Mouse (Mus musculus) stomach, embryonic 14.5 days (tissue): ENCODE data around the gene Pkd1l1. TPM values are rescaled to one million over a fixed set of nuclear protein-coding genes. Genes with fewer than 3 reads are reported as not detected.

Experiments used
- ATAC-seq: fragments of 200-750 bp; cut with Nextera tagmentation; 2 replicates; pipeline ENCODE4 v1.8.0; 2017; ENCODE audit warnings: low read depth, moderate TSS enrichment; ENCODE audit not compliant: insufficient number of reproducible peaks, insufficient read depth, low FRiP score
- H3K27ac ChIP-seq: fragments of 300-500 bp; sonication (generic); 2 replicates; pipeline ENCODE4 v1.5.1; 2014; ENCODE audit warnings: mild to moderate bottlenecking, low read length, moderate library complexity, mixed read lengths
- H3K27me3 ChIP-seq: fragments of 300-500 bp; sonication (generic); 2 replicates; pipeline ENCODE4 v1.6.1; 2014; ENCODE audit warnings: low read length, control low read depth, mixed read lengths; ENCODE audit not compliant: control insufficient read depth, insufficient read depth
- H3K36me3 ChIP-seq: fragments of 300-500 bp; sonication (generic); 2 replicates; pipeline ENCODE4 v1.6.1; 2014; ENCODE audit warnings: mild to moderate bottlenecking, control low read depth, low read length, moderate library complexity, mixed read lengths; ENCODE audit not compliant: control insufficient read depth, insufficient read depth
- H3K4me1 ChIP-seq: fragments of 300-500 bp; sonication (generic); 2 replicates; pipeline ENCODE4 v1.6.1; 2014; ENCODE audit warnings: low read length, control low read depth, mixed read lengths; ENCODE audit not compliant: control insufficient read depth, insufficient read depth
- H3K4me2 ChIP-seq: fragments of 300-500 bp; sonication (generic); replicated peaks from 2 replicates; pipeline ENCODE4 v1.6.1; 2014; ENCODE audit warnings: low read depth, low read length, control low read depth
- H3K4me3 ChIP-seq: fragments of 300-500 bp; sonication (generic); 2 replicates; pipeline ENCODE4 v1.5.1; 2014; ENCODE audit warnings: low read depth, low read length, control low read depth
- H3K9ac ChIP-seq: fragments of 300-500 bp; sonication (generic); replicated peaks from 2 replicates; pipeline ENCODE4 v1.6.1; 2014; ENCODE audit warnings: low read depth, mild to moderate bottlenecking, control low read depth, low read length, moderate library complexity, mixed read lengths
- H3K9me3 ChIP-seq: fragments of 300-500 bp; sonication (generic); 2 replicates; pipeline ENCODE4 v1.6.1; 2016; ENCODE audit warnings: low read depth, low read length, control low read depth; ENCODE audit not compliant: control insufficient read depth
- WGBS: fragments of 180-500 bp; shearing (Covaris S2); extraction: QIAGEN DNeasy Blood & Tissue Kit; methylation state at CpG from one replicate; pipeline ENCODE4 v1.1.7; 2014; 5-methylcytosine and 5-hydroxymethylcytosine counted together
- polyA plus RNA-seq: library from polyadenylated mRNA; unstranded; fragments of >200 nt; fragmentation: Nextera tagmentation; extraction: Ambion mirVana; gene quantifications from 2 replicates; pipeline ENCODE4 v1.2.1, GENCODE M21; 2014

The Pkd1l1 gene
- polyA plus RNA-seq, 1 experiment from 2014 or later = 0.09 TPM

DNA sequence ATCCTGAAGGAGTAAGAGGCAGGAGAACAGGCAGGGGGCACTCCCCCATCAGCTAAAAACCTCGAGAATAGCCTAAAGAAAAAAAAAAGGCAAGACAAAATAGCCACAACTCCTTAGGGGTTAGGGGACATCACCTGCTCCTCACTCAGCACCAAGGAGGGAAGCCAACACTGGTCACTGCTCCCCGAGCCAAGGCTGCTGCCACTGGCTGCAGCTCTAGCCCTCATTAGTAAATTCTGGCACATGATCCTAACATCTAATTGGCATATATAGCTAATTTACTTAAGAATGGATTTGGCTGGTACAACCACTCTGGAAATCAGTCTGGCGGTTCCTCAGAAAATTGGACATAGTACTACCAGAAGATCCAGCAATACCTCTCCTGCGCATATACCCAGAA lies 166.1 kb downstream of the Pkd1l1 start:
- Histone ChIP-seq H3K9me3 (no peaks in the 10 kb centered on the region), H3K36me3 (no peaks in the 10 kb centered on the region), H3K27ac (no peak overlapping the region), H3K4me2 (no peak overlapping the region), H3K27me3 (no peaks in the 10 kb centered on the region), H3K9ac (no peak overlapping the region), H3K4me3 (no peak overlapping the region), H3K4me1 (peaks cover 4% of the 10 kb centered on the region; the same call in 1 of the 2 replicates)
- 82% methylated on average over 4 of the region's 4 CpGs for WGBS
- no peak for ATAC-seq

DNA sequence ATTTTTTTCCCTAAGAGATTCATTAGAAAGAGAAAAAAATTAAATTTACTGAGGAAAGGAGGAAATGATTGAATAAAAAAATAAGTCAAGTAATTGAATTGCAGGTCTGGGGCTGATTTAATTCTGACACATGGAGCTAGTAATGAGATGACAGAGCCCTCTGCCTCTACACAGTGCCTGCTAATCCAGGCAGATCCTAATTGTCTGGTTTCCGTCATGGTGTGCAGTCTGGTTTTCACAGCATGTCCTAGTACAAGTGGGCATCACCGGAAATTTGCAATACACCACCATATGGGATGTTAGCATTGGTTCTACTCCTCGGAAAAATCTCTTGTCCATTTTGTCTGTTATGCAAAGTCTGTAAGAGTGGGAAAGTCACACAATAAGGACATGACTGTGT lies 168.9 kb downstream of the Pkd1l1 start:
- no peak overlapping the region for H3K9ac ChIP-seq
- H3K27me3 ChIP-seq = no peaks in the 10 kb centered on the region
- no peaks in the 10 kb centered on the region for H3K36me3 ChIP-seq
- no peaks in the 10 kb centered on the region for H3K9me3 ChIP-seq
- H3K27ac ChIP-seq = no peak overlapping the region
- no peak for ATAC-seq
- H3K4me2 ChIP-seq = no peak overlapping the region
- no peak overlapping the region for H3K4me3 ChIP-seq
- 0 out of 2 replicates have a peak, but pooled peaks cover 4% of the 10 kb centered on the region for H3K4me1 ChIP-seq
- 81% methylated on average over 3 of the region's 3 CpGs for WGBS

DNA sequence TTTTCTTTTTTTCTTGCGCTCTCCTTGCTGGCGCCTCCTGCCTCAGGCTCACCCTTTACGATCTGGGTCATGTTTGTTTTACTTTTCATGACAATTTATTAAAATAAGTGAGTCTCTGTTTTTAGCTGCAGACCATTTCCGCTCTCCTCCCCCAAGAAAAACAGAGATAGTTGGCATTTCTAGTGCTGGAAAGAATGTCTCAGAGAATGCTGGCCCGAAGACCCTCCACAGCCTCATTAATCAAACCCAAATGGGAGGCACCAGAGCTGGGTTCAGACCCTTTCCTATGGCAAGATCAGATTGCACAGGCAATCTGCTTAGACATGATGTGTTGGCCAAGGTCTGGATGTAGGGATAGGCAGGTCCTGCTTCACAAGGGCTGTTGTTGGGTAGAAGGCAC lies 175.6 kb downstream of the Pkd1l1 start:
- whole genome bisulfite sequencing = 15% methylated on average over 5 of the region's 5 CpGs
- Histone ChIP-seq H3K9ac (no peak overlapping the region), H3K27me3 (no peaks in the 10 kb centered on the region), H3K9me3 (no peaks in the 10 kb centered on the region), H3K4me1 (peaks cover 18% of the 10 kb centered on the region), H3K4me3 (no peak overlapping the region), H3K36me3 (no peaks in the 10 kb centered on the region), H3K4me2 (no peak overlapping the region), H3K27ac (no peak overlapping the region)
- no peak for ATAC-seq

DNA sequence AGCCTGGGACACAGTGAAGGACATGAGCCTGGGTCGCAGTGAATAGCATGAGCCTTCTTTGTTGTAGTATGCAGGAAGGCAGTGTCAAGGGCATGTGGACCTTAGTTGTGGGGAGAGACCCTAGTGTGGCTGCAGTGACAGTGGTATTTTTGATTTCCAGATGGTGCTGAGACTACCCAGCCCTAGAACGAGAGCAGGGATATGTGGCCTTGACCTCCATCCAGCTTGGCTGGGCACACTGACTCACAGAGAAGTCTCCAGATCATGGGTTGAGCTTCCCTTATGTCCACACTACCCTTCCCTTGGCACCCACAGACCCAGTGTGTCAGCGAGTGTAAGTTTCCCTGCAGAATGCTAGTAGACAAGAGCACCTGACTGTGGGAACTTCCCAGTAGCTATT lies 178.0 kb downstream of the Pkd1l1 start:
- ATAC-seq = no peak
- H3K27me3 ChIP-seq = no peaks in the 10 kb centered on the region
- peaks cover 30% of the 10 kb centered on the region for H3K4me1 ChIP-seq
- no peak overlapping the region for H3K4me3 ChIP-seq
- H3K27ac ChIP-seq = no peak overlapping the region
- WGBS = 78% methylated on average over 3 of the region's 3 CpGs
- H3K9ac ChIP-seq = no peak overlapping the region
- H3K36me3 ChIP-seq = no peaks in the 10 kb centered on the region
- no peak overlapping the region for H3K4me2 ChIP-seq
- no peaks in the 10 kb centered on the region for H3K9me3 ChIP-seq

- H3K27me3 ChIP-seq = no peaks in the 10 kb centered on the region
- peaks cover 29% of the 10 kb centered on the region for H3K4me1 ChIP-seq
- no peaks in the 10 kb centered on the region for H3K36me3 ChIP-seq
- 71% methylated on average over 2 of the region's 2 CpGs for WGBS
- no peaks in the 10 kb centered on the region for H3K9me3 ChIP-seq
- no peak overlapping the region for H3K27ac ChIP-seq
- H3K4me3 ChIP-seq = no peak overlapping the region
- H3K4me2 ChIP-seq = no peak overlapping the region
- no peak overlapping the region for H3K9ac ChIP-seq
- ATAC-seq = no peak
Measured at GRCm38 (mm10) chr11:8792146-8792545, 180.9 kb downstream of the Pkd1l1 start.

DNA sequence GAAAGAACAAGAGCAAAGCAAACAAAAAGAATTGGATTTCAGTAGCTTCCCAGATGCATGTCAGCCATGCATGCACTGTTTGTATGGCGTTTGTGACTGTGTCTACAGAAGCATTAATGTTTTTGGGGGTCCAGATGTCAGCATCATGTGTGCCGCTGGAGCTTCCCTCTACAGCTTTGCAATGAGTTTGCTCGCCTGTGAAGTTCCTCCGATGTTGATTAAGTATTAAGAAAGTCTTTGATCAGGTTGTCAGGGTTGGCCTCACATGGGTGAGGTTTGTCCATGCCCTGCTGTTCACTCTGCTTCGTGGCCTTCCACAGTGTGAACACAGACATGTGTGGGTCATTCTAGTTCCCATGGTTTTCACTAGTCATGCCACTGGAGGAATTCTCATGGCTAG lies 183.9 kb downstream of the Pkd1l1 start:
- ATAC-seq = no peak
- H3K4me1 ChIP-seq = peaks cover 27% of the 10 kb centered on the region
- no peak overlapping the region for H3K9ac ChIP-seq
- H3K4me3 ChIP-seq = no peak overlapping the region
- H3K27me3 ChIP-seq = no peaks in the 10 kb centered on the region
- H3K36me3 ChIP-seq = no peaks in the 10 kb centered on the region
- WGBS = 53% methylated on average over 5 of the region's 5 CpGs
- H3K9me3 ChIP-seq = no peaks in the 10 kb centered on the region
- peak overlapping the region; percentile 58 for H3K27ac ChIP-seq
- no peak overlapping the region for H3K4me2 ChIP-seq

GRCm38 (mm10) chr11:8787604-8788003 lies 185.5 kb downstream of the Pkd1l1 start:
- Histone ChIP-seq H3K27ac (peak overlapping the region; percentile 87; the same call in 1 of the 2 replicates), H3K9me3 (no peaks in the 10 kb centered on the region), H3K4me3 (no peak overlapping the region), H3K4me1 (peaks cover 27% of the 10 kb centered on the region), H3K36me3 (no peaks in the 10 kb centered on the region), H3K27me3 (no peaks in the 10 kb centered on the region), H3K9ac (no peak overlapping the region), H3K4me2 (no peak overlapping the region)
- 68% methylated on average over 3 of the region's 3 CpGs for WGBS
- ATAC-seq = no peak

DNA sequence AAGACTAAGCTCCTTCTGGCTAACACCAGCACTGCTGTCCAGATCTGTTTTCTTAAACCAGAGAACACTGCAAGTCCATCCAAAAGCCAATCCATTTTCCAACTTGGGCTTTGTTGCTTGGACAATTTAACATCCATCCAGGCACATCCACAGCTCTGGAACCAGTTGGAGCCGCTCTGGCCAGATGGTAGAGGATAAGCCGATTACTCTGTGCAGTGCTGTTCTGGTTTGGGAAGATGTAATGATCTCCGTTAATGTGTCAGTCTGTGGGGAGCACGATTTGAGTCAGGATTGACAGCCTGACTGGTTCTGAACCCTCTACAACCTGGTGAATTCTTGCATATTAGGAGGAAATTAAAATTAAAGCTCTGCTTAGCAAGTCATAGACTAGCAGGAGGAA lies 188.7 kb downstream of the Pkd1l1 start:
- Histone ChIP-seq H3K4me2 (no peak overlapping the region), H3K27me3 (no peaks in the 10 kb centered on the region), H3K9me3 (no peaks in the 10 kb centered on the region), H3K4me3 (no peak overlapping the region), H3K9ac (no peak overlapping the region), H3K36me3 (no peaks in the 10 kb centered on the region), H3K27ac (no peak overlapping the region), H3K4me1 (peaks cover 24% of the 10 kb centered on the region)
- WGBS = 86% methylated on average over 4 of the region's 4 CpGs
- no peak for ATAC-seq

GRCm38 (mm10) chr11:8782141-8782465 lies 191.0 kb downstream of the Pkd1l1 start:
- peak overlapping the region; percentile 76 for H3K27ac ChIP-seq

More at GRCm38 (mm10) chr11:8782141-8782465, 191.0 kb downstream of the Pkd1l1 start:
- Histone ChIP-seq H3K4me3 (no peak overlapping the region), H3K36me3 (no peaks in the 10 kb centered on the region), H3K27me3 (no peaks in the 10 kb centered on the region), H3K9me3 (no peaks in the 10 kb centered on the region), H3K9ac (no peak overlapping the region), H3K4me1 (peaks cover 14% of the 10 kb centered on the region), H3K4me2 (no peak overlapping the region)
- WGBS = 49% methylated on average over 3 of the region's 3 CpGs
- ATAC-seq = no peak; the same call in 1 of the 2 replicates
